In the genomic region with DNA sequence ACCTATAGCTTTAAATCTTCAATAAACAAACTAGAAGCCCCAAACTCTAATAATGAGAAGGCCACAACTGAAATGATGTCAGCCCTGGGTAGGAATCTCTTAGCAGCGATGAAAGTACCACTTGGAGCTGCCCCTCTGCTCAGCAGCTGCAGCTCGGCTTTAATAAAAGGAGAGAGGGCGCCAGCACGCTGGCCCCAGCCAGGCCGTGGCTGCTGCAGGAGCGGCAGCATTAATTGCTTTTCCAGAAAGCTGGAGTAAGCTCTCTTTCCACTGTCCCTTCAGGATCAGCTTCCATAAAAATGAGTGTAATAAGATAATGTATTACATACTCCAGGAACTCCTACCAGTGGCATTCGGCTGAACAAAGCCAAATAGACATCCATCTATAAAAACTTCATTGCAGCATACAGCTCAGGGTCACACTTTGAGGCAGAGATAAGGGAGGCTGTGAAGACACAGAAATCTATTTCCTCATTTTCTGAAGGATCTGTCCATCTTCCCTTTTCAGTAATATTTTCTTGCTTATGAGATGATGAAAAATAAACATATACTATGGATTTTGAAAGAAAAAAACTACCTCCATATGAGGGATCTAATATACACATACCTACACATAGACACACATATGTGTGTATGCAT, we compare ENCODE assay signal across 16 mouse cellular contexts.
DNase-seq lines count a peak whose midpoint lies in the region; ATAC-seq and TF ChIP-seq lines count a peak whose summit lies in the region.
"Had no signal": no experiment of that assay in that cellular context is flagged by ENCODE, and none has a peak within 500 bp of the region (broad histone marks: within the 10 kb centered on the region; RNA-seq: fewer than 3 reads in every experiment).

No protein-coding gene starts in this region.

- H3K4me3 ChIP-seq in lung, embryonic 14.5 days (ENCODE audit: low read depth, low read length) = no peak overlapping the region
- no peak overlapping the region for H3K4me3 ChIP-seq in embryonic facial prominence, embryonic 12.5 days
- no peak overlapping the region for H3K4me3 ChIP-seq in limb, embryonic 15.5 days
- H3K4me3 ChIP-seq: liver, embryonic 12.5 days; myocyte had no signal

- no peak overlapping the region for H3K9ac ChIP-seq in lung, embryonic 14.5 days
- H3K9ac ChIP-seq in embryonic facial prominence, embryonic 12.5 days = no peak overlapping the region
- H3K9ac ChIP-seq in limb, embryonic 15.5 days = no peak overlapping the region
- H3K9ac ChIP-seq: liver, embryonic 12.5 days had no signal

- H3K27me3 ChIP-seq in lung, embryonic 14.5 days (ENCODE audit: insufficient read depth, low read length) = no peaks in the 10 kb centered on the region
- no peaks in the 10 kb centered on the region for H3K27me3 ChIP-seq in embryonic facial prominence, embryonic 12.5 days
- H3K27me3 ChIP-seq in limb, embryonic 15.5 days = no peaks in the 10 kb centered on the region
- H3K27me3 ChIP-seq: liver, embryonic 12.5 days had no signal

- 10% methylated on average over 7 of the region's 7 CpGs for WGBS in lung, embryonic 14.5 days
- WGBS in embryonic facial prominence, embryonic 12.5 days = 15% methylated on average over 7 of the region's 7 CpGs
- 14% methylated on average over 7 of the region's 7 CpGs for WGBS in limb, embryonic 15.5 days

- no peak for ATAC-seq in lung, embryonic 14.5 days (ENCODE audit: insufficient read depth)
- ATAC-seq in embryonic facial prominence, embryonic 12.5 days (ENCODE audit: insufficient number of reproducible peaks, insufficient read depth, low FRiP score, low TSS enrichment) = no peak
- ATAC-seq in limb, embryonic 15.5 days (ENCODE audit: insufficient number of reproducible peaks, low FRiP score, low TSS enrichment, low read depth) = no peak; the same call in 1 of the 2 replicates
- ATAC-seq: inflammation-experienced regulatory T-cells, adult 6 months; liver, embryonic 12.5 days had no signal

- no peak overlapping the region for H3K27ac ChIP-seq in lung, embryonic 14.5 days (ENCODE audit: low read depth)
- peak overlapping the region; percentile 14; the same call in 1 of the 2 replicates for H3K27ac ChIP-seq in embryonic facial prominence, embryonic 12.5 days
- H3K27ac ChIP-seq in limb, embryonic 15.5 days = peak overlapping the region; percentile 65
- H3K27ac ChIP-seq: liver, embryonic 12.5 days had no signal

- no peak for TF ChIP-seq CTCF in lung, embryonic 14.5 days (IDR thresholded peaks at IDR 0.05; ENCODE audit: low read depth)

- no peaks in the 10 kb centered on the region for H3K9me3 ChIP-seq in lung, embryonic 14.5 days (ENCODE audit: low read depth, low read length)
- no peaks in the 10 kb centered on the region for H3K9me3 ChIP-seq in embryonic facial prominence, embryonic 12.5 days
- no peaks in the 10 kb centered on the region for H3K9me3 ChIP-seq in limb, embryonic 15.5 days
- H3K9me3 ChIP-seq: liver, embryonic 12.5 days had no signal

- H3K36me3 ChIP-seq in lung, embryonic 14.5 days (ENCODE audit: insufficient read depth) = no peaks in the 10 kb centered on the region
- H3K36me3 ChIP-seq in embryonic facial prominence, embryonic 12.5 days = no peaks in the 10 kb centered on the region
- H3K36me3 ChIP-seq in limb, embryonic 15.5 days = no peaks in the 10 kb centered on the region
- H3K36me3 ChIP-seq: liver, embryonic 12.5 days had no signal

- H3K4me2 ChIP-seq in lung, embryonic 14.5 days = no peak overlapping the region
- H3K4me2 ChIP-seq in embryonic facial prominence, embryonic 12.5 days (replicated peaks) = no peak overlapping the region
- H3K4me2 ChIP-seq in limb, embryonic 15.5 days = no peak overlapping the region
- H3K4me2 ChIP-seq: heart, embryonic 11.5 days; liver, embryonic 12.5 days had no signal

- peak; percentile 11 for DNase-seq in adrenal gland, postnatal 10 days
- no peak for DNase-seq in adrenal gland, postnatal 25 days
- DNase-seq in lung, embryonic 14.5 days = peak; percentile 64
- no peak for DNase-seq in lung, postnatal 14 days
- no peak for DNase-seq in c-Kit-positive CD71-positive TER-119-positive erythroid progenitor cells, embryonic 14.5 days (ENCODE audit: low spot score)
- no peak for DNase-seq in frontal cortex, postnatal 14 days (ENCODE audit: low spot score in 2 of 2)
- DNase-seq: cerebellum, adult 18-20 months; heart, postnatal 36 days; lung, postnatal 10 days; right cerebral cortex, postnatal 25 days had no signal

- H3K4me1 ChIP-seq in lung, embryonic 14.5 days (ENCODE audit: insufficient read depth) = peaks cover 4% of the 10 kb centered on the region; the same call in 1 of the 2 replicates
- peaks cover 37% of the 10 kb centered on the region for H3K4me1 ChIP-seq in embryonic facial prominence, embryonic 12.5 days
- peaks cover 39% of the 10 kb centered on the region for H3K4me1 ChIP-seq in limb, embryonic 15.5 days
- H3K4me1 ChIP-seq: liver, embryonic 12.5 days had no signal

Comparison
In these comparisons a context has a peak if more than half of its experiments do, and no peak if none do; other contexts are left out.
1. DNase-seq: peak in adrenal gland, postnatal 10 days (single experiment) and lung, embryonic 14.5 days (single experiment); none in adrenal gland, postnatal 25 days (single experiment), lung, postnatal 14 days (single experiment), c-Kit-positive CD71-positive TER-119-positive erythroid progenitor cells, embryonic 14.5 days (single experiment) and frontal cortex, postnatal 14 days (0 of 2).